Mouse (Mus musculus) stomach, postnatal 0 days (tissue): Measurements from ENCODE around the gene Apobr. TPM values are rescaled to one million over a fixed set of nuclear protein-coding genes. Genes with fewer than 3 reads are reported as not detected.
A peak's percentile ranks its signal among the peaks of the same experiment; 100 is the strongest.

ENCODE experiments used
- ATAC-seq: fragments of 200-750 bp; cut with Nextera tagmentation; 2 replicates; pipeline ENCODE4 v1.8.0; 2017; ENCODE audit not compliant: low FRiP score, low TSS enrichment
- DNase-seq: peaks from one replicate; pipeline ENCODE4 v3.0.0-alpha.2; 2016; ENCODE audit warnings: low spot score
- H3K27ac ChIP-seq: fragments of 300-500 bp; sonication (generic); replicated peaks from 2 replicates; pipeline ENCODE4 v1.5.1; 2014; ENCODE audit warnings: mild to moderate bottlenecking, control low read depth
- H3K27me3 ChIP-seq: fragments of 300-500 bp; sonication (generic); 2 replicates; pipeline ENCODE4 v1.6.1; 2014; ENCODE audit warnings: low read length; ENCODE audit not compliant: control insufficient read depth, insufficient read depth
- H3K36me3 ChIP-seq: fragments of 300-500 bp; sonication (generic); 2 replicates; pipeline ENCODE4 v1.6.1; 2014; ENCODE audit warnings: low read length, mixed read lengths; ENCODE audit not compliant: control insufficient read depth, insufficient read depth
- H3K4me1 ChIP-seq: fragments of 300-500 bp; sonication (generic); replicated peaks from 2 replicates; pipeline ENCODE4 v1.6.1; 2014; ENCODE audit warnings: antibody characterized with exemption; ENCODE audit not compliant: control insufficient read depth, insufficient read depth
- H3K4me2 ChIP-seq: fragments of 300-500 bp; sonication (generic); replicated peaks from 2 replicates; pipeline ENCODE4 v1.6.1; 2014; ENCODE audit warnings: low read depth, mild to moderate bottlenecking, control low read depth, moderate library complexity
- H3K4me3 ChIP-seq: fragments of 300-500 bp; sonication (generic); 2 replicates; pipeline ENCODE4 v1.5.1; 2014; ENCODE audit warnings: low read depth, low read length, control low read depth
- H3K9ac ChIP-seq: fragments of 300-500 bp; sonication (generic); 2 replicates; pipeline ENCODE4 v1.6.1; 2014; ENCODE audit warnings: mild to moderate bottlenecking, low read length, control low read depth, mixed read lengths
- H3K9me3 ChIP-seq: fragments of 300-500 bp; sonication (generic); 2 replicates; pipeline ENCODE4 v1.6.1; 2016; ENCODE audit warnings: low read length; ENCODE audit not compliant: control insufficient read depth
- CTCF ChIP-seq: IDR thresholded peaks from 2 replicates; pipeline ENCODE4 v1.5.1; 2016; ENCODE audit warnings: antibody characterized with exemption, low read depth, mild to moderate bottlenecking, moderate library complexity
- EP300 ChIP-seq: optimal IDR thresholded peaks from 2 replicates; pipeline ENCODE3; 2016; ENCODE audit warnings: antibody characterized with exemption
- WGBS: fragments of 180-500 bp; shearing (Covaris S2); extraction: QIAGEN DNeasy Blood & Tissue Kit; methylation state at CpG from one replicate; pipeline ENCODE4 v1.1.7; 2014; 5-methylcytosine and 5-hydroxymethylcytosine counted together
- polyA plus RNA-seq: library from polyadenylated mRNA; unstranded; fragments of >200 nt; fragmentation: Nextera tagmentation; extraction: Ambion mirVana; gene quantifications from 2 replicates; pipeline ENCODE4 v1.2.1, GENCODE M21; 2015

Apobr gene
- polyA plus RNA-seq, 1 experiment from 2014 or later, result 0.46 TPM

DNA sequence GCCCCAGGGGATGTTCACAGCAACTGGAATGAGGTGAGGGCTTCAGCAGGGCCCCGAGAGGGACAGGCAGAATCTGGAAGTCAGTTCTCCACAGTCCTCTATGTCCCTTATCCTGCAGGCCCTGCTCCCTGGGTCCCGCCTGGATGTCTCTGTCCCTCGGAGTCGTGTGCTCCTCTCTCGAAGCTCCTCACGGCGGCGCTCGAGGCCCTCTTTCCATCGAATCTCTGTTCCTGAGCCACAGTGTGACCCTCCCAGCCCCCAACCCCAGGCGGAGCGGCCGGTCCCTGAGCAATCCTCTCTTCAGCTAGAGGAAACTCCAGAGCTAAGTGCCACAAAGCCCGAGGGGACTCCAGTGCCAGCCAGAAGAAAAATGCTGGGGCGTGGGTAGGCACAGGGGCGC lies 3.0 kb downstream of the Apobr start:
- Histone ChIP-seq H3K4me2 (peak overlapping the region; percentile 23; the same call in 1 of the 2 replicates), H3K9me3 (no peaks in the 10 kb centered on the region), H3K4me3 (no peak overlapping the region), H3K27me3 (no peaks in the 10 kb centered on the region), H3K9ac (peak overlapping the region; percentile 18; the same call in 1 of the 2 replicates), H3K4me1 (no peaks in the 10 kb centered on the region), H3K36me3 (no peaks in the 10 kb centered on the region), H3K27ac (no peak overlapping the region)
- ATAC-seq (peak; percentile 36; the same call in 1 of the 2 replicates), DNase-seq (peak; percentile 70)
- WGBS, result 6% methylated on average over 16 of the region's 16 CpGs
- TF ChIP-seq CTCF, result peak; percentile 82
- TF ChIP-seq EP300, result no peak

DNA sequence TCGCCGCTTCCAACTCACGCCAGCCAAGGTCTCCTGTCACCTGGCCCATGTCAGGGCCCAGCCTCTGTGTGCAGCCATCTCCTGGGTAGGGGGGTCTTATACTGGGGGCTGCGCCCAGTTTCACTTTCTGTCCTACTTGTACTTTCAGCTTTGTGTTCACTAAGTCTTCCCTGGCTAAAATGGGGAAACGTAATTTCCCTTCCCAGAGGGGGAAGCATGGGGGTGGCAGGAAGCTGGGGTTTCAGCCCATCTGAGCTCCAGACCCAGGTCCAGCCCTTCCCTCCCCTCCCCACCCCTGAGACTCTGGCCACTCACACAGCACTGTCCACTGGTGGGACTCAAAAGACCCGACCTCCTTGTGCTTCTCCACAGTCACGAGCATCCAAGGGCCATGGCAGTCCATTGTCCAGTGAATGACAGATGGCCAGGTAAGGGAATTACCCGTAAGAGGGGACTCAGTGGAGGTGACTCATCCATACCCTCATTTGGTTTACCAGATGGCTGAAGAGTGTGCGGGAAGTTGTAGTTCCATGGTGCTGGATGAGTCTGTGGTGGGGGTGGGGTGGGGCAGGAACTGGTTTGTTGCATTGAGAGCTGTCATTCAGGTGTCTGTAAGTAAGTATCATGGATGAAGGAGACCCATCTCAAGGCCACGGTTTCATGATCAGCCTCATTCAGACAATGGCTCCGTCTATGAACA lies 10.3 kb downstream of the Apobr start, which contains the start of gene Il27:
Gene Il27, minus strand, starts transcription at position 80 of the 700 bp plus-strand sequence.
- WGBS, result 77% methylated on average over 11 of the region's 11 CpGs
- H3K9me3 ChIP-seq, result no peaks in the 10 kb centered on the region
- DNase-seq (no peak), ATAC-seq (no peak)
- H3K36me3 ChIP-seq, result no peaks in the 10 kb centered on the region
- TF ChIP-seq EP300, result no peak
- no peak for TF ChIP-seq CTCF
- H3K27me3 ChIP-seq, result no peaks in the 10 kb centered on the region
- no peak within 1 kb of the TSS for H3K4me3 ChIP-seq
- no peak within 1 kb of the TSS for H3K9ac ChIP-seq
- H3K27ac ChIP-seq, result no peak within 1 kb of the TSS
- H3K4me1 ChIP-seq, result no peaks in the 10 kb centered on the region
- no peak within 1 kb of the TSS for H3K4me2 ChIP-seq

DNA sequence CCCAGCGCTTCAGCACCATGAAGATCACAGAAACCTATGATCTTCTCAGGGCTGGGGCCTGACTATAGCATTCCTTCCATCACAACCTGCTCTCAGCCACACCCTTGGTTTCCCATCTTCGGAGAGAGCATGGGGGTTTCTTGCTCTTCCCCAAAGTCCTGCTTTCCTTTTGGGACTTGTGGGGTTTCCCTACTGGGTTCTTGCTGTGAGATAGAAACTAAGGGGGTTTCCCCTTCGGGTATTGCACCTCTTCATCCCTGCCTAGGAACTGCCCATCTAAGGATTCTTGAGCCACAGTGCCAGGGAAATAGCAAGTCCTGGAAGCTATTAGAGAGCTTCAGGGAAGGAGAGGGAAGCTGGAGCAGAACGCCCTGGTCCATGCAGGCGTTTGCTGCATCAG lies 11.1 kb downstream of the Apobr start:
- WGBS, result 74% methylated on average over 5 of the region's 5 CpGs
- no peak overlapping the region for H3K4me3 ChIP-seq
- H3K4me2 ChIP-seq, result no peak overlapping the region
- DNase-seq (no peak), ATAC-seq (no peak)
- no peaks in the 10 kb centered on the region for H3K9me3 ChIP-seq
- no peaks in the 10 kb centered on the region for H3K36me3 ChIP-seq
- H3K27ac ChIP-seq, result no peak overlapping the region
- H3K27me3 ChIP-seq, result no peaks in the 10 kb centered on the region
- H3K9ac ChIP-seq, result no peak overlapping the region
- TF ChIP-seq EP300, result no peak
- no peak for TF ChIP-seq CTCF
- no peaks in the 10 kb centered on the region for H3K4me1 ChIP-seq

DNA sequence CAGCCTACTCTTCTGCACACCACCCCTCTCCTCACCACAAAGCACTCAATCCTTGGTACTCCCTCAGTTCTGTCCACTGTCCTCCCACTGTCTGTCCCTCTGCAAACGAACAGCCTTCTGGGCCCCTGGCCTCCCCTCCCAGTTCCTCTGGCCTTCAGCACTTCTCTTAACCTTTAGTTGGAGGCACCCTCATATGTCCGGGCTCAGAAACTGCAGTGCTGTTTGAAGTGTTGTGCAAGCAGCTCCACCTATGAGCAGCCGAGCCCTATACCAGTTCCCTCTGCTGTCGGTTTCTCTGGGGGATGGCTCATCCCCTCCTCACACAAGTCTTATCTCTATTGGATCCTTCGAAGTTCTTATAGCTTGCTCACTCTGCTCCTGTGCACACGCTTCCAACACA lies 11.7 kb downstream of the Apobr start:
- 48% methylated on average over 6 of the region's 6 CpGs for WGBS
- Histone ChIP-seq H3K4me2 (no peak overlapping the region), H3K27ac (no peak overlapping the region), H3K4me1 (no peaks in the 10 kb centered on the region), H3K27me3 (no peaks in the 10 kb centered on the region), H3K9ac (no peak overlapping the region), H3K9me3 (no peaks in the 10 kb centered on the region), H3K4me3 (no peak overlapping the region), H3K36me3 (no peaks in the 10 kb centered on the region)
- TF ChIP-seq EP300 (no peak), CTCF (no peak)
- DNase-seq (no peak), ATAC-seq (no peak)

DNA sequence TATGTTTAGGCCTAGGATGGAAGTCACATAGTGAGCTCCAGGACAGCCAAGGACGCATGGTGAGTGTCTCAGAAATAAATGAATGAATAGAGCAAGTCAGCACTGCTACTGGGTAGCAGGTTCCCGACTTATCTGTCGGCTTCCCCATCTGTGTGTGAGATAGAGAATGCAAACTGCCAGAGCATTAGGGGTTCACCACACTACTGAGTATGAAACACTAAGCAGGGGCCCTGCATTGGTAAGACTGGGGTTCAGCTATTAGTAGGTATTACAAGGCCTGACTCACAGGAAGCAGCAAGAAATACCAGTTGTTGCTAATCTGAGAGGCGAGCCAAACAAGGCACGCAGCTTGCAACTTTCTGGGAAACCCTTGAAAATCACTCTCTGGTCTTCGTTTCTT lies 14.2 kb downstream of the Apobr start:
- 71% methylated on average over 6 of the region's 6 CpGs for WGBS
- Histone ChIP-seq H3K36me3 (no peaks in the 10 kb centered on the region), H3K27ac (peak overlapping the region; percentile 53; the same call in 1 of the 2 replicates), H3K27me3 (no peaks in the 10 kb centered on the region), H3K4me3 (no peak overlapping the region), H3K9ac (no peak overlapping the region), H3K4me2 (no peak overlapping the region), H3K4me1 (no peaks in the 10 kb centered on the region), H3K9me3 (no peaks in the 10 kb centered on the region)
- DNase-seq (no peak), ATAC-seq (no peak)
- TF ChIP-seq EP300 (no peak), CTCF (no peak)

DNA sequence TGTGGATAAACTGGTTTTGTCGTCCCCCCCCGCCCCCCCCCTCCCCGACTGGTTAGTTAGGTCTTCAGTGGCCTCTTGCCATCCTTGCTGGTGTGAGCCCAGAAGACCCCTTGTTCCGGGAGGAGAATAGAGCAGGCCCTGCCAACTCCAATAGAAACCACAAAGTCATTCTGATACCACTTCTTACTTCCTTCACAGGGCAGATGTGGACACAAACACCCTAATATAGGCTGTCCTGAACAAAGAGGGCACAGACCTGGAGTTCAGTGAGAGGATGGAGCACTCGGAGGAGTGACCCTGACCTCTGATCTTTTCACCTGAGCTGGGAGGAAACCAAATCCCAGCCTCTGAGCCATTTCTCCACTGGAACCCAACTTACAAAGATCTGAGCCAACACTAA lies 17.2 kb downstream of the Apobr start:
- H3K4me1 ChIP-seq, result no peaks in the 10 kb centered on the region

More for the DNA sequence above, 17.2 kb downstream of the Apobr start:
- Histone ChIP-seq H3K27me3 (no peaks in the 10 kb centered on the region), H3K4me3 (no peak overlapping the region), H3K36me3 (no peaks in the 10 kb centered on the region), H3K9me3 (no peaks in the 10 kb centered on the region), H3K27ac (no peak overlapping the region), H3K4me2 (no peak overlapping the region), H3K9ac (no peak overlapping the region)
- WGBS, result 33% methylated on average over 3 of the region's 5 CpGs
- TF ChIP-seq EP300 (no peak), CTCF (no peak)
- ATAC-seq (no peak), DNase-seq (no peak)
